Mouse (Mus musculus): ENCODE data around the gene Klrc3. TPM values are rescaled to one million over a fixed set of nuclear protein-coding genes. Genes with fewer than 3 reads are reported as not detected.
"Not testable (repeated sequence)": the region's sequence is repeated elsewhere in the genome, so short reads cannot be mapped to it uniquely, and the experiment has no call there.

Klrc3 gene
- not detected in 2 replicates for polyA plus RNA-seq (2015; fragmentation: Nextera tagmentation; extraction: Ambion mirVana)

DNA sequence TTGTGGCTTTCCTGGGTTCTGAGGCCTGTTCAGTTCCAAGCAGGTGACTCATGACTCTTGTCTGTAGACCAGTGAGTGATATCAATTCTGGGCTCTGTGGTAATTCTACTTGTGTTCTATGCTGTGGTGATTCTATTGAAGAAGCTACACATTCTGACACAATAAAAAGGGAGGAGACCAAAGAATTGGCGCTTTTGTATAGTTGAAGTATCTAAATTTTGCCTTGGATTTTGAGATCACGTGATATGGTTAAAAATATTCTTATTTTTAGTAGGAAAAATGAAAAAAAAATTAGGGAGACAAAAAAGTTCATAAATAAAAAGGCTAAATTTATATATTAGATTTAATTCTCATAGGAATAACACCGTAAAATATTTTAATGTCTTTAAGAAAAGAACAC, at the start of gene Klrc3:
Klrc3 (minus strand) TSS at position 101 of the 400 bp plus-strand sequence.
- WGBS, result 79% methylated on average over 3 of the region's 3 CpGs
- H3K9ac ChIP-seq (replicated peaks; ENCODE audit: low read depth, low read length); ATAC-seq: not testable (repeated sequence)

DNA sequence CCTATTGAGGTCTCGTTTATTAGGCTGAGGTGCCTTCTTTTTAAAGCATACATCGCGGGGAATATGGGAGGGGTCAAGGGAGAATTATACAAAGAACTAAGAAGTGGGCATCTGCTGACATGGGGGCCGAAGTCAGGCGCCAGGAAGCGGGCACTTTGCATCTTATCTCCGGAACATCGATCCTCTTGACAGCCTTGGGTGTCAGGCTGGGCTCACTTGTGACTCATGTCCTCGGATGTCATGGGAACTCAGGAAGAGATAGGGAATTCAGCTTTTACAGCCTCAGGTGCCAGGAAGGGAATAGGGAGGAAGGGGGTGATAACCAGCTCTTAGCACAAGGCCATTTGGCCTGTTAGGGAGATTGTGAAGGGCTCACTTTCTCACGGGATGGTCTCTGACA, 48.3 kb upstream of the Klrc3 start:
- H3K4me2 ChIP-seq (ENCODE audit: low read length); ATAC-seq; H3K27ac ChIP-seq (ENCODE audit: low read length); H3K9me3 ChIP-seq (ENCODE audit: control insufficient read depth, low read length); H3K9ac ChIP-seq (replicated peaks; ENCODE audit: low read depth, low read length); H3K4me1 ChIP-seq (replicated peaks; ENCODE audit: control insufficient read depth, insufficient read depth, low read length); H3K36me3 ChIP-seq (ENCODE audit: control insufficient read depth, insufficient read depth); H3K27me3 ChIP-seq (replicated peaks; ENCODE audit: control insufficient read depth, insufficient read depth, low read length); H3K4me3 ChIP-seq (replicated peaks; ENCODE audit: low read length): not testable (repeated sequence)
- WGBS, result 82% methylated on average over 10 of the region's 10 CpGs

More for the DNA sequence above, at the start of gene Klrc3:
- H3K9me3 ChIP-seq (ENCODE audit: control insufficient read depth, low read length); H3K36me3 ChIP-seq (ENCODE audit: control insufficient read depth, insufficient read depth); H3K27ac ChIP-seq (ENCODE audit: low read length); H3K4me3 ChIP-seq (replicated peaks; ENCODE audit: low read length); H3K4me2 ChIP-seq (ENCODE audit: low read length); H3K4me1 ChIP-seq (replicated peaks; ENCODE audit: control insufficient read depth, insufficient read depth, low read length); H3K27me3 ChIP-seq (replicated peaks; ENCODE audit: control insufficient read depth, insufficient read depth, low read length): not testable (repeated sequence)

DNA sequence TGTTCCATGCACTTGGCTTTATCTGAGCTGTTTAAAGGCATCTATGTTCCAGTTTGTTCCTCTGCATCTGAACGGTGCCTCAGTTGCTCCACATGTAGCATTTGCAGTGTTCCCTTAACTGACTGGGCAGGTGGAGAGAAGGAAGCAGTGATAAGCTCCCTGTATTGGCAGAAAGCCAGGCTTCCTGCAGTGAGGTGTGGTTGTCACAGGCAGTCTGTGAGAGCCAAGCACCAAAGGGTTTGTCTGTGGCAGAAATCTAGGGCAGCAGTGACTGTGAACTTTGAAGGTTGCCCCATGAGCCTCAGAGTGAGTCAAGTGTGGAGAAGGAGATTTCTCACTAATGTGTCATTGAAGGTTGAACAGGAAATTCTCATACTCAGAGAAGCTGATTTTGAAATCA, 37.2 kb upstream of the Klrc3 start:
- Histone ChIP-seq H3K9me3 (ENCODE audit: control insufficient read depth, low read length) (no peaks in the 10 kb centered on the region), H3K27ac (ENCODE audit: low read length) (no peak overlapping the region), H3K4me1 (replicated peaks; ENCODE audit: control insufficient read depth, insufficient read depth, low read length) (no peaks in the 10 kb centered on the region), H3K36me3 (ENCODE audit: control insufficient read depth, insufficient read depth) (no peaks in the 10 kb centered on the region), H3K27me3 (replicated peaks; ENCODE audit: control insufficient read depth, insufficient read depth, low read length) (no peaks in the 10 kb centered on the region), H3K4me2 (ENCODE audit: low read length) (no peak overlapping the region), H3K4me3 (replicated peaks; ENCODE audit: low read length) (no peak overlapping the region), H3K9ac (replicated peaks; ENCODE audit: low read depth, low read length) (no peak overlapping the region)
- ATAC-seq, result no peak
- WGBS, result 73% methylated on average over 1 of the region's 1 CpGs

DNA sequence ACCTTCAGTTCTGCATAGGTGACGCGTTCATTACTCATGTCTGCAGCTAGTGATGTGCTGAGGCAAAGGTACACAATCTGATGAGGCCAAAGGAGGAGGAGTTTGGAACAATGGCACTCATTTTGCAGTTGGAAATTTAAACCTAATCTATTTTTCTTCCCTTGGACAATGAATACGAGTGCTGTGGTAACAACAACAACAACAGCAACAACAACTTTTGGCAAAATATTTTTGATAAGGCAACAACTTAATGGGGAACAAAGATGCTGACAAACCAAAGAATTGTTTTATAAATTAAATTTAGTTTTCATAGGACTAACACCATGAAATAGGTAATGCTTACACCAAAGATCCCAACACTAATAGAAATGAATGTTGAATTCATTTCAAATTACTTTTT, 35.7 kb upstream of the Klrc3 start, which contains the start of gene Klrc1:
Klrc1 (minus strand) TSS at position 101 of the 400 bp plus-strand sequence.
- ATAC-seq, result no peak
- Histone ChIP-seq H3K36me3 (ENCODE audit: control insufficient read depth, insufficient read depth) (no peaks in the 10 kb centered on the region), H3K4me3 (replicated peaks; ENCODE audit: low read length) (no peak within 1 kb of the TSS), H3K27ac (ENCODE audit: low read length) (no peak within 1 kb of the TSS), H3K4me2 (ENCODE audit: low read length) (no peak within 1 kb of the TSS), H3K4me1 (replicated peaks; ENCODE audit: control insufficient read depth, insufficient read depth, low read length) (no peaks in the 10 kb centered on the region), H3K9ac (replicated peaks; ENCODE audit: low read depth, low read length) (no peak within 1 kb of the TSS), H3K9me3 (ENCODE audit: control insufficient read depth, low read length) (no peaks in the 10 kb centered on the region), H3K27me3 (replicated peaks; ENCODE audit: control insufficient read depth, insufficient read depth, low read length) (no peaks in the 10 kb centered on the region)
- 84% methylated on average over 3 of the region's 3 CpGs for WGBS

DNA sequence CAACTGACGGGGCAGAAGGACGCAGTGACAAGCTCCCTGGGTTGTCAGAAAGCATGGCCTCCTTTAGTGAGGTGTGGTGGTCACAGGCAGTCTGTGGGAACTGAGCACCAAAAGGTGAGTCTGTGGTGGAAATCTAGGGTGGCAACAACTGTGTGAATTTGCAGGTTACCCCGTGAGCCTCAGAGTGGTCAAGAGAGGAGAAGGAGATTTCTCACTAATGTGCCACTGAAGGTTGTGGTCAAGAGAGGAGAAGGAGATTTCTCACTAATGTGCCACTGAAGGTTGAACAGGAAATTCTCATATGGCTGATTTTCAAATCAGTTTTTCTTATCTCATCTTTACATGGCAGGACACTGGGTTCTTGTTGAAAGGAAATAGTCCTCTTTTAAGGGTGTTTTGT, 18.2 kb upstream of the Klrc3 start:
- not testable (repeated sequence) for ATAC-seq; H3K27ac ChIP-seq (ENCODE audit: low read length); H3K4me1 ChIP-seq (replicated peaks; ENCODE audit: control insufficient read depth, insufficient read depth, low read length); H3K4me3 ChIP-seq (replicated peaks; ENCODE audit: low read length); H3K9me3 ChIP-seq (ENCODE audit: control insufficient read depth, low read length); H3K27me3 ChIP-seq (replicated peaks; ENCODE audit: control insufficient read depth, insufficient read depth, low read length); H3K9ac ChIP-seq (replicated peaks; ENCODE audit: low read depth, low read length); H3K36me3 ChIP-seq (ENCODE audit: control insufficient read depth, insufficient read depth); H3K4me2 ChIP-seq (ENCODE audit: low read length)
- WGBS, result no CpG with 5 or more reads among the region's 3 CpGs

DNA sequence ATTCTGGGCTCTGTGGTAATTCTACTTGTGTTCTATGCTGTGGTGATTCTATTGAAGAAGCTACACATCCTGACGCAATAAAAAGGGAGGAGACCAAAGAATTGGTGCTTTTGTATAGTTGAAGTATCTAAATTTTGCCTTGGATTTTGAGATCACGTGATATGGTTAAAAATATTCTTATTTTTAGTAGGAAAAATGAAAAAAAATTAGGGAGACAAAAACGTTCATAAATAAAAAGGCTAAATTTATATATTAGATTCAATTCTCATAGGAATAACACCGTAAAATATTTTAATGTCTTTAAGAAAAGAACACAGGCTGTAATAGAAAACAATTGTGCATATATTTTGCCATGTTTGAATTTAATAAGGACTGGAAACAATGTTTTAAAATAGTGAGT, 17.5 kb upstream of the Klrc3 start, which contains the start of gene Klrc2:
Klrc2 (minus strand) TSS at position 101 of the 400 bp plus-strand sequence.
- H3K9me3 ChIP-seq (ENCODE audit: control insufficient read depth, low read length); H3K27me3 ChIP-seq (replicated peaks; ENCODE audit: control insufficient read depth, insufficient read depth, low read length); H3K4me2 ChIP-seq (ENCODE audit: low read length); H3K4me1 ChIP-seq (replicated peaks; ENCODE audit: control insufficient read depth, insufficient read depth, low read length); H3K4me3 ChIP-seq (replicated peaks; ENCODE audit: low read length); H3K9ac ChIP-seq (replicated peaks; ENCODE audit: low read depth, low read length); H3K27ac ChIP-seq (ENCODE audit: low read length); H3K36me3 ChIP-seq (ENCODE audit: control insufficient read depth, insufficient read depth); ATAC-seq: not testable (repeated sequence)
- 77% methylated on average over 4 of the region's 4 CpGs for WGBS

DNA sequence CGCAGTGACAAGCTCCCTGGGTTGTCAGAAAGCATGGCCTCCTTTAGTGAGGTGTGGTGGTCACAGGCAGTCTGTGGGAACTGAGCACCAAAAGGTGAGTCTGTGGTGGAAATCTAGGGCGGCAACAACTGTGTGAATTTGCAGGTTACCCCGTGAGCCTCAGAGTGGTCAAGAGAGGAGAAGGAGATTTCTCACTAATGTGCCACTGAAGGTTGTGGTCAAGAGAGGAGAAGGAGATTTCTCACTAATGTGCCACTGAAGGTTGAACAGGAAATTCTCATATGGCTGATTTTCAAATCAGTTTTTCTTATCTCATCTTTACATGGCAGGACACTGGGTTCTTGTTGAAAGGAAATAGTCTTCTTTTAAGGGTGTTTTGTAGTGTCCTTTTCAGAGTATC, 917 bp upstream of the Klrc3 start:
- H3K27ac ChIP-seq (ENCODE audit: low read length); H3K9me3 ChIP-seq (ENCODE audit: control insufficient read depth, low read length); ATAC-seq; H3K4me1 ChIP-seq (replicated peaks; ENCODE audit: control insufficient read depth, insufficient read depth, low read length); H3K4me3 ChIP-seq (replicated peaks; ENCODE audit: low read length); H3K9ac ChIP-seq (replicated peaks; ENCODE audit: low read depth, low read length); H3K27me3 ChIP-seq (replicated peaks; ENCODE audit: control insufficient read depth, insufficient read depth, low read length); H3K36me3 ChIP-seq (ENCODE audit: control insufficient read depth, insufficient read depth); H3K4me2 ChIP-seq (ENCODE audit: low read length): not testable (repeated sequence)
- WGBS, result 100% methylated on average over 1 of the region's 3 CpGs

DNA sequence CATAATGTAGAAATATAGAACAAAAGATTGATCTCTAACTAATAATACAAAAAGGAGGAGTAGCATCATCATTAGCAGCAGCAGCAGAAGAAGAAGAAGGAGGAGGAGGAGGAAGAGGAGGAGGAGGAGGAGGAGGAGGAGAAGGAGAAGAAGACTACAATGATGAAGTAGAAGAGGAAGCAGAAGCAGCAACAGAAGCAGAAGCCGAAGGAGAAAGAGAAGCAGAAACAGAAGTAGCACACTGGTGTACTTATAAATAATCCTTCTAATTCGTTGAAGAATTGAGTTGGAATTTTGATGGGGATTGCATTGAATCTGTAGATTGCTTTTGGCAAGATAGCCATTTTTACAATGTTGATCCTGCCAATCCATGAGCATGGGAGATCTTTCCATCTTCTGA, 12.1 kb downstream of the Klrc3 start:
- not testable (repeated sequence) for H3K27ac ChIP-seq (ENCODE audit: low read length); H3K27me3 ChIP-seq (replicated peaks; ENCODE audit: control insufficient read depth, insufficient read depth, low read length); H3K9me3 ChIP-seq (ENCODE audit: control insufficient read depth, low read length); H3K9ac ChIP-seq (replicated peaks; ENCODE audit: low read depth, low read length); H3K4me1 ChIP-seq (replicated peaks; ENCODE audit: control insufficient read depth, insufficient read depth, low read length); ATAC-seq; H3K36me3 ChIP-seq (ENCODE audit: control insufficient read depth, insufficient read depth); H3K4me2 ChIP-seq (ENCODE audit: low read length); H3K4me3 ChIP-seq (replicated peaks; ENCODE audit: low read length)
- WGBS, result 90% methylated on average over 2 of the region's 2 CpGs

DNA sequence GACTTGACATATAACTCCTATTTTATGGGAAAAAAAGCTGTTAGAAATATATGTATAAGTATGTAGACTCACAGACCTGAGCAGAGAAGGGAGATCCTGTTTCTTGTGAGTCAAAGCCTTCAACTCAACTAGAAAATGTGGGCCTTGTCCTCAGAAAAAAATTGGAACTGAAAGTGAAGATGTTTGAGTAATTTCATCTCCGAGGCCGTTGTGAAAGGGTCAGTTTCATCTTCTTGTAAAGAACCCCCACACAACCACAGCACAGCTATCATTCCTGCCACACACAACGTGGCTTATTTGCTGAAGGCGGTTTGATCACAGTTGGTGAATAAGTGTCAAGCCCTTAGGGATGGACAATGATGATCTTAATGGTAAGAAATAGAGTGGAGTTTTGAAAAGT, 19.4 kb downstream of the Klrc3 start, which contains the start of gene Klrk1:
Klrk1 (minus strand) TSS at position 130 of the 400 bp plus-strand sequence.
- no peak for ATAC-seq
- H3K9me3 ChIP-seq (ENCODE audit: control insufficient read depth, low read length), result no peaks in the 10 kb centered on the region
- no peaks in the 10 kb centered on the region for H3K27me3 ChIP-seq (replicated peaks; ENCODE audit: control insufficient read depth, insufficient read depth, low read length)
- H3K36me3 ChIP-seq (ENCODE audit: control insufficient read depth, insufficient read depth), result no peaks in the 10 kb centered on the region
- no peaks in the 10 kb centered on the region for H3K4me1 ChIP-seq (replicated peaks; ENCODE audit: control insufficient read depth, insufficient read depth, low read length)
- H3K27ac ChIP-seq (ENCODE audit: low read length), result no peak within 1 kb of the TSS
- no peak within 1 kb of the TSS for H3K4me3 ChIP-seq (replicated peaks; ENCODE audit: low read length)
- no peak within 1 kb of the TSS for H3K9ac ChIP-seq (replicated peaks; ENCODE audit: low read depth, low read length)
- no peak within 1 kb of the TSS for H3K4me2 ChIP-seq (ENCODE audit: low read length)
- WGBS, result 79% methylated on average over 4 of the region's 4 CpGs

DNA sequence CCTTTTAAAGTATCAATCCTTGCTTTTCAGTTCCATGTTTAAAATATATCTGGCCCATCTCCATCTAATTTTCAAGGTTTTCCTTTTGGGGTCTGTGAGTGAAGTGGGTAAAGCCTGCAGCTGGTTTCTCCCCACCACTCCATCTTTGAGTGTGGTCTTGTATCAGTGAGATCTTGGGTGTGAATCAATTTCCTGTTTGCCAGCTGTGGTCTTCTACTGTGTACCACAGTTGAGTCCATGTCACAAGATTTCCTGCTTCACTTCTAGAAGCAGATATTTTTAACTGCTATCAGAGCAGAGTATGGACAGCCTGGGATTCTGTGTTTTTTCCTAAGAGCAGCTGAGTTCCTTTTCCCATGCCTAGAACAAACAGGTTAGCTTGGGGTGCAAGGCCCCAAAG, 34.8 kb downstream of the Klrc3 start:
- H3K27me3 ChIP-seq (replicated peaks; ENCODE audit: control insufficient read depth, insufficient read depth, low read length), result no peaks in the 10 kb centered on the region
- H3K4me3 ChIP-seq (replicated peaks; ENCODE audit: low read length), result no peak overlapping the region
- H3K36me3 ChIP-seq (ENCODE audit: control insufficient read depth, insufficient read depth), result no peaks in the 10 kb centered on the region
- no peaks in the 10 kb centered on the region for H3K9me3 ChIP-seq (ENCODE audit: control insufficient read depth, low read length)
- no peak overlapping the region for H3K9ac ChIP-seq (replicated peaks; ENCODE audit: low read depth, low read length)
- H3K27ac ChIP-seq (ENCODE audit: low read length), result no peak overlapping the region
- ATAC-seq, result no peak
- no peak overlapping the region for H3K4me2 ChIP-seq (ENCODE audit: low read length)
- H3K4me1 ChIP-seq (replicated peaks; ENCODE audit: control insufficient read depth, insufficient read depth, low read length), result no peaks in the 10 kb centered on the region
